Mouse (Mus musculus) yolk sac, embryonic 10.5 days (tissue): ENCODE results near the gene Nat8f1.
"Not testable (repeated sequence)": the region's sequence is repeated elsewhere in the genome, so short reads cannot be mapped to it uniquely, and the experiment has no call there.

Source experiments
- DNase-seq: peaks from one replicate; pipeline ENCODE4 v3.0.0-alpha.2; 2017; ENCODE audit warnings: low spot score

The Nat8f1 gene

DNA sequence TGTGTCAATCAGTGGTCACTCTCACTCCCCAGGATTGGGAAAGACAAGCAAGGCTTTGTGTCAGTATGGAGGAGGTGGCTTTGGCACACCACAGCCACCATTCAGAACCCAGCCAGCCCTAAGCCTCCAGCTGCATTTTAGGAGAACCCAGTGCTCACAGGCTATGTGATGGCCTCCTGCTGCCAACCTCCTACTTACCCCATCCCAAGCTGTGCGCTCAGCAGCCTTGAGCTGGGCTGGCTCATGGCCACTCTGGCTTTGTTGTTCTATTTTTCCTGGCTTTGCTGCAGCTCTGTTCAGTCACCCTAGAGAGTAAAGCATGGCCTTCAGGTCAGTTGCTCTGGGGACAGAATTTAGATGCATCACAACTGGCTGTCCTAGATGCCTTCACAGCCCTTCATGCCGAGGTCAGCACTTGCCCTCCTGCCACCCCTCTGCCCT is 8.6 kb downstream of the Nat8f1 start:
- not testable (repeated sequence) for DNase-seq

DNA sequence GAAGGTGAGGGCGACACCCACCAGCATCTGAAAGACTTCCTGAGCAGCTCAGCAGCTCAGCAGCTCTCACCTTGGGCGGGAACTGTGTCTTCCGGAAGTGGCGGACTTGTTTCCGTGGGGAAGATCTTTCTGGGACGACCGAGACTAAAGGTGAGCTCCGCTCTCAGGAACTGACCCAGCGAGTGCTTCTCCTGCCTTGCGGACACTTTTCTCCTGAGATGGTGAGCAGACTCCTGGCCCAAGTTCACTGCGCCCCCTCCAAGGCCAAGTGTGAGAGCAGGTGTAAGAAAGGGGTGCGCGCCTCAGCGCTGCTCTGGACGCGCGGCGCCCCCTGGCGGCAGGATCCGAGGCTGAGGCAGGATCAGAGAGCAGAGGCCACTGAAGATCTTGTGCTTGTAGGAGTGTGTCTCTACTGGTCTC is 10.8 kb downstream of the Nat8f1 start, which contains the start of gene Nat8f4:
Nat8f4 (minus strand) TSS at position 243 of the 420 bp plus-strand sequence.
- peak; percentile 53 for DNase-seq

DNA sequence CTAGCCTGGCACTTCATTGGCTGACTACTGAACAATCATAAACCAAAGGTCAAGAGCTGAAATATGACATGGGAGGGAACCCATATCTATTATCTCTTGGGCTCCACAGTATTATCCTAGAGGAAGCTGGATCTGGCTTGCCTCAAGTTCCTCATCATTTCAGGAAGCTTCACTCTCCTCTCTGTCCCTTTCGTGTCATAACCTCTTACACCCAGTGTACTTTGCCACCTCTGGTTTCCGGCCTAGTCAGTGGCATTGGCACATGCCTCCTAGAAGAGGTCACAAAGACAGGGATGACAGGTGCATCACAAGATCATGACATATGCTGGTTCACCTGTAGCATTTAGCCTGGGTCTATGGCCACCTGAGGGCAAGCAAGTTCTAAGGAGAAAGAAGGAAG is 13.2 kb downstream of the Nat8f1 start:
- DNase-seq, result no peak

DNA sequence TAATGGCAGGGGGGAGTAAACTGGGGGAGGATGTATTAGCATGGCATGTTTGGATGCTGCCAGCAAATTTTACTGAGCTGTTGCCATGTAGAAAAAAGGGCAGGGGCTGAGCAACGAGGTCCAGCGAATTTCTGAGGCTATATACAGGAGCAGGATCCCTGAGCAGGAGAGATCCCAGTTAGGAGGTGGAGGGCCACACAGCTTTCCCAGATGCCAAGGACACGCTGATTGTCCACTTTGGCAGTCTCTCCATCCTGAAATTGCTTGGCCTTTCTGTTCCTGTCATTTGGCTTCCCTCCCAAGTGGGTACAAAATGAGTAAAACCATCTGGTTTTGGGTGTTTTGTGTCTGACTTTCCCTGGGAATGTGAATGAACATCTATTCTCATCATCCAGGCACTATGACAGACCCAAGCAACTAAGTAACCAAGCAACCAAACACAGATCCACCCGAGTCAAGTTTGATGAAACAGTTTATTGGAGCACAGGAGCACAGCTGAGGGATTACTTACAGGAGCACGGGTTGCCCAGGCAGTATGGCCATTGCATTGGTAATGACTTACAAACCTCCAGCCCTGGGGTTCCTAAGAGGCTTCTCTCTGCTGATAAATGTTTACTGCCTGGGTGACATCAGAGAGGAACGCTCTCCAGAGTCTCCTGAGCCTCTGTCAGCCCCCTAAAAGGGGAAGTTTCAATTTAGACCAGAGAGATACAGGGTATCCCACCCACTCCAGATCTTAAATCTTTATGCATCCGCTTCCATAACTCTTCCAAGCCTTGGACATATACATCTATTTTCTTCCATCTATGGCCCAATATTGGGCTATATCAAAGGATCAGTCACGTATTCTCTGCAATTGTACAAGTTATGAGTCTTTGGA is 16.7 kb downstream of the Nat8f1 start:
- not testable (repeated sequence) for DNase-seq

DNA sequence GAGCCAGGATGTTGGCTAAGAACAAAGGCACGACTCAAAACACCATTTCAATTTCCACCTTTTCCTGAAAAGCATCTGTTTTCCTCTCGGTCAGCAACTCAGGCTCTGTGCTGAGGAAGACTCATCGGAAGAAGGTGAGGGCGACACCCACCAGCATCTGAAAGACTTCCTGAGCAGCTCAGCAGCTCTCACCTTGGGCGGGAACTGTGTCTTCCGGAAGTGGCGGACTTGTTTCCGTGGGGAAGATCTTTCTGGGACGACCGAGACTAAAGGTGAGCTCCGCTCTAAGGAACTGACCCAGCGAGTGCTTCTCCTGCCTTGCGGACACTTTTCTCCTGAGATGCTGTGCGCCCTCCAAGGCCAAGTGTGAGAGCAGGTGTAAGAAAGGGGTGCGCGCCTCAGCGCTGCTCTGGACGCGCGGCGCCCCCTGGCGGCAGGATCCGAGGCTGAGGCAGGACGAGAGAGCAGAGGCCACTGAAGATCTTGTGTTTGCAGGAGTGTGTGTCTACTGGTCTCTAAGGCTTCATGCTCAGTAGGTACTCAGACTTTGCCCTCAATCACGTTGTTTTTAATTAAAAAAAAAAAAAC is 20.3 kb downstream of the Nat8f1 start:
- DNase-seq, result peak; percentile 6

DNA sequence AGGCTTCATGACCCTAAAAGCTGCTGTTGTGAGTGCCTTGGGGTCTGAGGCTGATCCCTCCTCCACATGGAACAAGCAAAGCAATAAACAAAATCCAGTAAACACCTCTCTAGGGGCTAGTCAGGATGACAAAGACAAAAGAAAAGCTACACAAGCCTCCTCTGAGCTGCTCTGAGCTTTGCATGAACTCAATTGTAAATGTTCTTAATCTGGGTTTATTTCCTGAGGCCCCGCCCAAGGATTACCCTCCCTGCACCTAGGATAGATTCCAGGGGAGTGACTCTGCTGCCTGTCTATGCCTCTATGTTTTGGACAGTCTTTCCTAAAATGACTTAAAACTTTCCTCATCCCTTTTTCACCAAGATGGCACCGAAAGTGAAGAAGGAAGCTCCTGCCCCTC is 26.5 kb downstream of the Nat8f1 start:
- DNase-seq, result no peak

DNA sequence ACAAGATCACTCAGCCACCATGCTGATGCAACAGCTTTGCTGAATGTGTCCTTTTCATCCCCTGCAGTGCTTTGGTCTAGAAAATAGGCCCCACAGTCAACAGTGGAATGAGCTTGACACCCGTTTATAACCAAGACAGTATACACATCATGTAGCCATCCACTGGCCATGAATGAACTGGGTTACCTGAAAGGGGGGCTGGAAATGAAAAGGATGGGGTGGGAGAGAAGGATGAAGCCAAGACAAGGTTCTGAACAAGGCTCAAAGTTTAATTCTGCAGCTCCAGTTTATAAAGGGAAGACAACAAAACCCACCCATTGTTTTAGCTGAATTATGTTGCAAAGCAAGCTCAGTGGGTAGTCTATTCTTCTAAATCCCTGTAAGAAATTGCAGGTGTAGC is 31.2 kb downstream of the Nat8f1 start:
- no peak for DNase-seq

DNA sequence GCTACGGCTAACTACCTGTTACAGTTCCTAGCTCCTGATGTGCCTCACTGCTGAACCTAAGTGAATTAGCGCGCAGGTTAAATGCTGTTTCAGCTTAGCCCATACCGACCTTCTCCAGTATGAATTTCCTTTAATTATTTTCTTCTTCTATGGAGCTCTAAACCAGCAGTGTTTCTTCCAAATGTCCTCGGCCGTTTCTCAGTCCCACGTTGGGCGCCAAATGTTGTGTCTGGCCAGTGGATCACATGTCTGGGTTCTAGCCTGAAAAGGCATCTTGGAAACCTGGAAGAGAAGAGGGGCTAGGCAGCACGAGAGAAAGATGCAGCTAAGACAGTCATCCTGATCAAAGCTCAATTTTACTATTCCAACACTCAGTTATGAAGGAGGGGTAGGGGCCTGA is 32.2 kb downstream of the Nat8f1 start:
- DNase-seq, result not testable (repeated sequence)

DNA sequence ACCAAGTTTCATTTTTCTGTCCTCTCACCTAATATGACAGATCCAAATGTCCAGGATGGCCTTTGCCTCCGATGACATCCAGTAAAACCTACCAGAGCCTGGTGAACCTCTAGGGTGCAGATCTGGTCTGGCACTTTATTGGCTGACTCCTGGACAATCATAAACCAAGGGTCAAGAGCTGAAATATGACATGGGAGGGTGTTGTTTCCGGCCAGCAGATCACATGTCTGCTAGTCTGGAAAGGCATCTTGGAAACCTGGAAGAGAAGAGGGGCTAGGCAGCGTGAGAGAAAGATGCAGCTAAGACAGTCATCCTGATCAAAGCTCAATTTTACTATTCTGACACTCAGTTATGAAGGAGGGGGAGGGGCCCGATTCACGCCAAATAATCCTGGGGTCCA is 46.5 kb downstream of the Nat8f1 start, which contains the start of gene Nat8f2:
Nat8f2 (minus strand) TSS at position 153 of the 400 bp plus-strand sequence.
- not testable (repeated sequence) for DNase-seq

DNA sequence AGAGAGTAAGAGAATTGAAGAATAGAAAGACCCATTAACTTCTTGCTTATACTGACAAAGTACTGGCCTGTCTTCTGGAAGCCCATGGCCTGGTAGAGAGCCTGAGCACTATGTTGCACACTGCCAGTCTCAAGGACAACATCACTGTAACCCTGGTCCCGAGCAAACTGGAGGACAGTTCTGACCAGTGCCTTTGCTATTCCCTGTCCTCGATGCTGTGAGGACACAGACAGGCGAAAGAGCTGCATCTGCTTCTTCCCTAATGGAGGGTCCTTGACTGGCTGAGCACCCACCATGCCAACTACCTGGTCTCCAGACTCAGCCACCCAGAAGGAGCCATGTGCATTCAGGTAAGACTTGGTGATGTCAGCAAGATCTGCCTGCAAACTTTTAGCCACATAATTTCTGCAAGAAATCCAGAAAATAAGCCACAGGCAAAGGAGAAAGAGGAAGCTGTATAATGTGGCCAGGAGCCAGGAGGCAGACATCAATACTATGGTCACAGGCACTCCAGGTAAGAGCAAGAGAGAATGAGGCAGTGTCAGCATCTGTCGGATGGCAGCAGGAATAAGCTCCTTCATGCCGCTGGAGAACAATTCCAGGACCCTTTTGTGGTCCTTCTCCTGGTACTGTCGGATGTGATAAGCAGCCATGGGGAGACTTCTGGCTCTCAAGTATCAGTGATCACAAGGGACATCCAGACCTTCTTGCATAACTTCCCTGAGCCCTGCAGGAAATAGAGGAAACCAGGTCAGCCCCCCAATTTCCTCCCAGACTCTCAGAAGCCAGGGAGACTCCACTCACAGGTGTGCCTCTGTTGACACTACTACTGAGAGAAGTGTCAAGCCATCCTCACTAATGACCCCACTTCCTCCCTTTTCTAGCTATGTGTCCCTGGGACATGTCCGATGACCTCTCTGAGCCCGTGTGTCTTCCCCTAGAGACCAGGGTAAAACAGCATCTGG is 47.5 kb downstream of the Nat8f1 start:
- DNase-seq, result no peak

DNA sequence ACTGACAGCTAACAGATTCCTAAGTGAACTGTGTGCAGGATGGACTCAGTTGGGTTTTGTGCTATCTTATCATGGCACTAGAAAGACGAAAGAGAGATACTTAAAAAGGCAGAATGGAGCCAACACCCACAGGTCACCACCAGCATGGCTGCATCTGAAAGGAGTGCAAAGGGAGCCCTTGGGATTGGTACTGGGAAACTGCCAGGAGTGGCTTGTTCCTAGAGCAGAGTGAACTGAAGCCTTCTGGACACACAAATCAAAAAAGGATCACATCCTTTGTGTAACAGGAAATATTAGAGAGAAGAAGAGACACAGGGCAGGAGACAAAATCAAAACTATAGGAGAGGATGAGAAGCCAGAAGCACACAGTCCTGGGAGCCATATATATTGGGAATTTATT is 48.5 kb downstream of the Nat8f1 start:
- DNase-seq, result not testable (repeated sequence)

DNA sequence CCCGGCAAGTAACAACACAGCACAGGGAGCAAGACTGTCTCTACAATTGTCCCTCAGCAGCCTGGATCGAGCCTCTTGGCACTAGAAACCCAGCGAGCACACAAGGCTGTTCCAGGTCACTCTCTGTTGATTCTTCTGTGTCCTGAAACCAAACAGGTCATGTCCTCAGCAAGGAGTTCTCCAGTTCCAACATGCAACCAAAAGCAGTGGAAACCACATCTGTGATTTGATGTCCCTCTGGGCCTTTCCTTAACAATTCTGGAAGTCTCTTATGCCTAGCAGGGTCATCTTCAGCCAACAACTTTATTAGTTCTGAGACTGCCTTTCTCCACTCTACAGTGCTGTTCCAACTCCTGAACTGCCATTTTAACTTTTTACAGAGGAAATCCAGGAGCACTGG is 49.3 kb downstream of the Nat8f1 start:
- DNase-seq, result not testable (repeated sequence)

DNA sequence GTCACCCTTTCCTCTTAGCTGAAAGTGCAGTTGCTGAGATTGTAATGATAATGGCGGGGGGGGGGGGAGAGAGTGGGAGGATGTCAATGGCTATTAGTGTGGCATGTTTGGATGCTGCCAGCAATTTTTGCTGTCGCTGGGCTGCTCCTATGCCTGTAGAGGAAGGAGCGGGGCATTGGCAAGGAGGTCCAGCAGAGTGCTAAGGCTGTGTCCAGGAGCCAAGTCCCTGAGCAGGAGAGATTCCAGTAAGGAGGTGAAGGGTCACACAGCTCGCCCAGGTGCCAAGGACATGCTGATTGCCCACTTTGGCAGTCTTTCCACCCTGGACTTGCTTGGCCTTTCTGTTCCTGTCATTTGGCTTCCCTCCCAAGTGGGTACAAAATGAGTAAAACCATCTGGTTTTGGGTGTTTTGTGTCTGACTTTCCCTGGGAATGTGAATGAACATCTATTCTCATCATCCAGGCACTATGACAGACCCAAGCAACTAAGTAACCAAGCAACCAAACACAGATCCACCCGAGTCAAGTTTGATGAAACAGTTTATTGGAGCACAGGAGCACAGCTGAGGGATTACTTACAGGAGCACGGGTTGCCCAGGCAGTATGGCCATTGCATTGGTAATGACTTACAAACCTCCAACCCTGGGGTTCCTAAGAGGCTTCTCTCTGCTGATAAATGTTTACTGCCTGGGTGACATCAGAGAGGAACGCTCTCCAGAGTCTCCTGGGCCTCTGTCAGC is 50.4 kb downstream of the Nat8f1 start:
- not testable (repeated sequence) for DNase-seq

DNA sequence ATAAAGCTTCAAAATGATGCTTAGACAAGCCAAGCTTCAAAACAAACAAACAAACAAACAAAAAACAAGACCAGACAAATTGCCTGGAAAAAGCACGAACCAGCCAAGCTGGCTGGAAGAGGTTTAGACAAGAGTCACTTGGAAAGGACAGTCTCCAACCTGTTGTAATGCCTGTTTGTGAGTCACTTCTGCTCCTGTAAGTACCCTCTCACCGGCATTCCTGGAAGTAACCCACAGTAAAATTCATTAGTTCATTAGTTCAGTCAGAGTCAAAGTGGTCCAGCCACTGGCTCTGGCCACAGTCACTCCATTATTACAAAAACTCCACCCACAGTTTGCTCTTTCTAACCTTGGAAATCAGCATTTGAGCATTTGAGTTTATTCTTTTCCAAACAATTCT is 51.6 kb downstream of the Nat8f1 start:
- no peak for DNase-seq

DNA sequence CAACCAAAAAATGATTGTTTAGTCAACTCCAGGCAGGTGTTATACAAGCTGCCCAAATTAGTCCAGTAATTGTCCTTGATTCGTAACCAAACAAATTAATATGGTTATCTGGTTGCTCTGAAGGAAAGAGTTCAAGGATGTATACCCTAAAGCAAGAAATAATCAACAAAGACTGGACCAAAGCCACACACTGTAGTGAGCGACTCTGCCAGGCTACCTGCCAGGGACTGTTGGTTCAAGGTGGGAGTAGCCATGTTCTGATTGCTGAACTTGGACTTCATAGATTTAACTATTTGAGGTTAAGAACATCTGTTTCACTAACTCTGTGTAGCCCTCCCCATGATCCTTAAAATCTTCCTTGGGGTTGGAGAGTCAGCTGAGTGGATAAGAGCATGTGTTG is 52.4 kb downstream of the Nat8f1 start:
- DNase-seq, result no peak

DNA sequence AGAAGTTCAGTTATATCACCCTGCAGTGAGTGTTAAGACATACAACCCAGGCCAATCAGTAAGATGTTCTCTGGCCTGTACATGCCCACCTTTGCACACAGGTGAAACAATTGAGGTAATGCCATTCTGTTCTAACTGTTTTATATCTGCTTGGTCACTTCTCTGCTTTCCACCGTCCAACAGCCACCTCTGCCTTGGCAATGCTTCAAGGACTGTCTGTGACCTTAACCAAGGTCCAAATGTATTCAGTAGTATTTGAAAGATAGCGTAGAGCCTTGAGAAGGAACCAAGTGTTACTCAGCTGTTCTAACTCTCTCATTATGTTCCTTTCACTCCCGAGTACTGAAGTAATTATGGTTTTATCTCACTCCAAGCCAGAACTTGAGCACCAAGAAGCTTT is 52.9 kb downstream of the Nat8f1 start:
- DNase-seq, result no peak

DNA sequence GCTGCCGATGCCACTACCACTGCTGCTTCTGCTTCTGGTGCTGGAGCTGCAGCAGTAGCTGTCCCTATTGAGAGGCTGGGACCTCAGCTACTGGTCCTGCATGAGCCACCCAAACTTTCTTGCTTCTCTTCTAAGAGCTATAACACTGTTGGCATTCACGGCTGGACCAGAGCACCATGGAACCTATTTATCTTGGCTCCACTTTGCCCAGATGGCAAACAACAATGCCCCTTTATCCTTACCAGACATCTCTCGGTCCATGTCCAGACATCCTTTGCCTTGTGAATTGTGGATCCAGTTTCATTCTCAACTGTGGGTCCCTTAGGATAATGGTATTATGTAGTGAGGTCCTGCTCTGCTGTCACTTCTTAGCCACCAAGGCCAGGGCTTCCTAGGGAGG is 54.2 kb downstream of the Nat8f1 start:
- DNase-seq, result no peak
